Mouse (Mus musculus) ES-E14 (cell line): Measurements from ENCODE around the gene Crxos. TPM values are rescaled to one million over a fixed set of nuclear protein-coding genes. Genes with fewer than 3 reads are reported as not detected.

Experiments
- DNase-seq: peaks from one replicate; pipeline ENCODE4 v3.0.0-alpha.2; 2013; ENCODE audit warnings: low read depth, low spot score
- H3K27ac ChIP-seq: 2 replicates; pipeline ENCODE4 v1.5.1; 2012; ENCODE audit warnings: low read depth, mild to moderate bottlenecking, low read length, moderate library complexity, mixed read lengths; ENCODE audit not compliant: poor library complexity, insufficient read depth, severe bottlenecking
- H3K36me3 ChIP-seq: 2 replicates; pipeline ENCODE4 v1.6.1; 2012; ENCODE audit warnings: mild to moderate bottlenecking, low read length, moderate library complexity, mixed read lengths; ENCODE audit not compliant: control insufficient read depth, poor library complexity, insufficient read depth, severe bottlenecking
- H3K4me1 ChIP-seq, 2 experiments: fragments of 150-350 bp in 1 of 2; sonication (generic) in 1 of 2; 2 replicates each; pipeline ENCODE4 v1.6.1; 2012; ENCODE audit warnings: low read length in 2 of 2, mild to moderate bottlenecking in 1 of 2, mixed read lengths in 1 of 2; ENCODE audit not compliant: control insufficient read depth in 2 of 2, insufficient read depth in 2 of 2, poor library complexity in 1 of 2
- H3K4me3 ChIP-seq, 2 experiments: fragments of 150-350 bp in 1 of 2; sonication (generic) in 1 of 2; 2 replicates each; pipeline ENCODE4 v1.5.1; 2012; ENCODE audit warnings: low read length in 2 of 2, low read depth in 1 of 2, mild to moderate bottlenecking in 1 of 2, mixed read lengths in 1 of 2; ENCODE audit not compliant: insufficient read depth in 1 of 2, poor library complexity in 1 of 2, severe bottlenecking in 1 of 2
- H3K9ac ChIP-seq: 2 replicates; pipeline ENCODE4 v1.6.1; 2012; ENCODE audit warnings: low read depth, mild to moderate bottlenecking, low read length, mixed read lengths; ENCODE audit not compliant: poor library complexity, insufficient read depth, severe bottlenecking
- H3K9me3 ChIP-seq: fragments of 150-350 bp; sonication (generic); 2 replicates; pipeline ENCODE4 v1.6.1; 2012; ENCODE audit warnings: low read depth, mild to moderate bottlenecking, low read length; ENCODE audit not compliant: control insufficient read depth, insufficient read depth
- CHD2 ChIP-seq: IDR thresholded peaks from 2 replicates; pipeline ENCODE4 v1.6.1; 2014; ENCODE audit warnings: mild to moderate bottlenecking, low read depth, low read length, inconsistent platforms
- HCFC1 ChIP-seq: IDR thresholded peaks from 2 replicates; pipeline ENCODE4 v1.6.1; 2012; ENCODE audit warnings: low read length, inconsistent platforms, borderline replicate concordance; ENCODE audit not compliant: insufficient read depth
- MAFK ChIP-seq: IDR thresholded peaks from 2 replicates; pipeline ENCODE4 v1.6.1; 2014; ENCODE audit warnings: mild to moderate bottlenecking, low read depth, low read length, inconsistent platforms; ENCODE audit not compliant: insufficient read depth
- ZC3H11A ChIP-seq: IDR thresholded peaks from 2 replicates; pipeline ENCODE4 v1.6.1; 2012; ENCODE audit warnings: low read depth, mild to moderate bottlenecking, inconsistent platforms, low read length, borderline replicate concordance
- ZNF384 ChIP-seq: IDR thresholded peaks from 2 replicates; pipeline ENCODE4 v1.6.1; 2012; ENCODE audit warnings: low read depth, low read length, inconsistent platforms
- in situ Hi-C, 2 experiments: fragments of 600-800 bp; cut with MboI; formaldehyde crosslinking; loops; one replicate each; pipeline ENCODE4 v1.15.1; 2025; ENCODE audit warnings: low sequenced_read_pairs in 2 of 2, inconsistent platforms in 1 of 2; ENCODE audit not compliant: unreplicated experiment in 2 of 2
- total RNA-seq: library from RNA; depleted of rRNA; stranded (reverse); fragments of 300-350 nt; gene quantifications from 2 replicates; pipeline ENCODE4 v1.2.3, GENCODE M21; 2012

Gene Crxos
- total RNA-seq, 1 experiment, result 19.1 TPM

DNA sequence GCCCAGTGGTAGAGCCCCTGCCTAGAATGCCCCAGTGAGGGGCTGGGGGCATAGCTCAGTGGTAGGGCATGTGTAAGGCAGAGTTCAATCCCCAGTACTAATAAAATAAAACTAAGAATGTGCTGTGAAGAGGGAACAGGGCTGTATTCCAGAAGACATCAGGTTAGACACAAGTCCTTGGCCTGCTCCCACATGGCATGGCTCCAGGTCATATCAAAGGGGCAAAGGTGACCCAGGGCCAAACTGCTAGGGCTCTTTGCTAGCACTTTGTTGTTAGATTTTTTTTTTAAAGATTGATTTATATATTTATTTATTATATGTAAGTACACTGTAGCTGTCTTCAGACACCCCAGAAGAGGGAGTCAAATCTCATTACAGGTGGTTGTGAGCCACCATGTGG, 36.0 kb downstream of the Crxos start:
- no peak overlapping the region for H3K4me3 ChIP-seq
- no peaks in the 10 kb centered on the region for H3K9me3 ChIP-seq
- no peak for TF ChIP-seq ZNF384
- no peak for TF ChIP-seq MAFK
- TF ChIP-seq HCFC1, result no peak
- no peak for TF ChIP-seq CHD2
- TF ChIP-seq ZC3H11A, result no peak
- in situ Hi-C loops, result no loop called here
- H3K4me1 ChIP-seq, result peaks cover 3 to 25% of the 10 kb centered on the region in 2 experiments; a peak in 1 of 4 replicates
- H3K9ac ChIP-seq, result no peak overlapping the region
- H3K27ac ChIP-seq, result no peak overlapping the region
- H3K36me3 ChIP-seq, result peaks cover 31% of the 10 kb centered on the region
- DNase-seq, result no peak

DNA sequence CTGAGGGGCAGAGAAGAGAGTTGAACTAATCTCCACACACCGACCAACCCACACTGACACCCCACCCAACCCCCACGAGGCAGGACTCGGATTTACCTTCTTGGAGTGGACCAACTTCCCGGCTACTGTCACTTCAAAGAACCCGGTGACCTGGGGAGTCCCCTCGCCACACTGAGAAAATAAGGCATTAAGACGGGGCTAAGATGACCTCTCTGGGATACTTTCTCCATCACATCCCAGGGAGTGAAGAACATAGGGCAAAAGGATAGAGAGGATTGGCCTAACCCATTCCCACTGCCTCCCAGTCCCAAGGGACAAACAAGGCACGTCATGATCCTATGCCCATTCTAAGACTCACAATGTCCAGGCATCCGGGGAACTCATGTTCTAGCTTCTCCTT, 37.5 kb downstream of the Crxos start:
- no peaks in the 10 kb centered on the region for H3K9me3 ChIP-seq

DNA sequence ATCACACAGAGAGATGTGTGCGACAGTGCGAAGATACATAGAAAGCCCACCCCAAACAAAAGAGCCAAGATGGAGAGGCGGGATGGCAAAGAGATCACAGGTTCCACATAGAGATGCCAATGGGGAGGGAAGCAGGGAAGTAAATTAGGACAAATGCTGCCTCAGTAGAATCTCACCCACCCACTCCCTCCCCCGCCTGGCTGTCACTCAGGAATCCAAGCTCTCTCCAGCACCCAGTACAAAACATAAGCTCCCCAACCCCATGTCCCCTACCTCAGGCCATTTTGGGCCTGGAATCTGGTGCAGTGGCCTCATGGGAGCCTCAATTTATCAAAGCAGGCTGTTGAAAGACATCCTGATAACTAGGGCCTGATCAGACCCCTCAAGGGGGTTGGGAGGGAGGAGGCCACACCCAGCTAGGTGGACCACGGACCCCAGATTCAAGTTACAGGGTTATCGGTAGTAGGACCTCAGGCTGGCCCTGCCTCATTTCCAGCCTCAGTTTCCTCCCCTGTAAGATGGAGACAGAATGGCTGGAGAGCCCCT, 38.3 kb downstream of the Crxos start:
- H3K9me3 ChIP-seq, result no peaks in the 10 kb centered on the region
- peak overlapping the region; percentile 93; the same call in 1 of the 2 replicates for H3K9ac ChIP-seq
- no peak overlapping the region for H3K27ac ChIP-seq
- peaks cover 3 to 25% of the 10 kb centered on the region in 2 experiments; a peak in 1 of 4 replicates for H3K4me1 ChIP-seq
- TF ChIP-seq ZC3H11A, result no peak
- TF ChIP-seq ZNF384, result no peak
- no peak for TF ChIP-seq CHD2
- TF ChIP-seq HCFC1, result no peak
- TF ChIP-seq MAFK, result no peak
- H3K36me3 ChIP-seq, result peaks cover 31% of the 10 kb centered on the region
- DNase-seq, result no peak
- in situ Hi-C loops, result no loop called here
- peak overlapping the region in 1 of 2 experiments; percentile 87; a peak in 2 of 4 replicates for H3K4me3 ChIP-seq

More for the DNA sequence above, 37.5 kb downstream of the Crxos start:
- in situ Hi-C loops, result no loop called here
- TF ChIP-seq CHD2, result no peak
- no peak for TF ChIP-seq ZC3H11A
- TF ChIP-seq HCFC1, result no peak
- TF ChIP-seq MAFK, result no peak
- no peak for TF ChIP-seq ZNF384
- Histone ChIP-seq H3K36me3 (peaks cover 31% of the 10 kb centered on the region), H3K27ac (no peak overlapping the region), H3K9ac (no peak overlapping the region), H3K4me3 (no peak overlapping the region), H3K4me1 (peaks cover 3 to 25% of the 10 kb centered on the region in 2 experiments; a peak in 1 of 4 replicates)
- DNase-seq, result no peak

DNA sequence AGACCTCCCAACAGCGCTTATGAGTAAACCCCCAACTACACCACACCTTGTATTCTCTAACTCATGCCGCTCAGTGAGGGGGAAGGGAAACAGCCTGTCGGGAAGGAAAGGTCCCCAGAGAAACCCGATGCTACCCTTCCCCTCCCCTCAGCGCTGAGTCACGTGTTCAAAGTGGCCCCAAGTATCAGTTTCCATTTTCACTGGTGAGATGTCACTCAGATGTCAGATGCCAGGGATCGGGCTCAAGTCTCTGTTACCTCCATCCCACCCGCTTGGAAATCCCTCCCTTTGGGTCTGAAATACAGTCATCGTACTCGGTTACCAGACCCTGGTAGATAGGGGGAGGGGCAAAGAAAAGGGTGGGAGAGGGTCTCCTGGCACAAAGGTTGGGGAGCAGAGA, 39.4 kb downstream of the Crxos start:
- H3K4me3 ChIP-seq, result peak overlapping the region; percentile 69 to 87
- H3K9me3 ChIP-seq, result no peaks in the 10 kb centered on the region
- in situ Hi-C loops, result no loop called here
- DNase-seq, result no peak
- peak overlapping the region; percentile 93 for H3K9ac ChIP-seq
- peaks cover 29% of the 10 kb centered on the region for H3K36me3 ChIP-seq
- H3K4me1 ChIP-seq, result peaks cover 3 to 25% of the 10 kb centered on the region in 2 experiments; a peak in 1 of 4 replicates
- H3K27ac ChIP-seq, result peak overlapping the region; percentile 73
- TF ChIP-seq HCFC1, result no peak
- TF ChIP-seq MAFK, result no peak
- TF ChIP-seq ZNF384, result no peak
- no peak for TF ChIP-seq ZC3H11A
- TF ChIP-seq CHD2, result no peak

DNA sequence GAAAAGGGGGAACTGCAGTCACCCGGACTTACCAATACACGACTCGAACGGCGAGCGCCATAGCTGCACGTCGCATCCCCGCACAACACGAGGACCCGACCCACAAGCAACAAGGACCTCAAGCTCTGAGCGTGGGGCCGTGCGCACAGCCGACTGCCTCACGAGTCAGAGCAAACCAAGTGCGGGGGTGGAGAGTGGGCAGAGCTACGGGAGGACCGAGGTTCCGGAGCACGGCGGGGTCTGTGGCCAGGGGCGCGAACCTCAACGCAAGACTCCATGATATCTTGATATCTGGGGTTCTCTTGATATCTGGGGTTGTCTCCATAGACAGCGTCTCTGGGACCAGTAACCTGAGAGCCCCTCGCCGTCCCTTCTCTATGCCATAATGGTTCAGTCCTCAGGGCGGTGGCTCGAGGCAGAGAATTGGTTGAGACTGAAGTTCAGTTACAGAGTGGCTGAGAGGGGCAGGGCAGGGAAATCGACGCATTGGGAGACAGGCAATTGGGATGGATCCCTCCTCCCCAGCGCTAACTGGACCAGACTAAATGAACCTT, 39.9 kb downstream of the Crxos start, which contains the start of gene Selenow:
Selenow (minus strand) TSS at position 183 of the 554 bp plus-strand sequence.
- H3K9me3 ChIP-seq, result no peaks in the 10 kb centered on the region
- peaks cover 3 to 21% of the 10 kb centered on the region in 2 experiments; a peak in 1 of 4 replicates for H3K4me1 ChIP-seq
- peak within 1 kb of the TSS; percentile 69 to 87 for H3K4me3 ChIP-seq
- H3K9ac ChIP-seq, result peak within 1 kb of the TSS; percentile 93
- TF ChIP-seq ZC3H11A, result no peak
- no peak for TF ChIP-seq HCFC1
- TF ChIP-seq MAFK, result no peak
- no peak for TF ChIP-seq CHD2
- no peak for TF ChIP-seq ZNF384
- DNase-seq, result peak; percentile 86
- H3K27ac ChIP-seq, result peak within 1 kb of the TSS; percentile 73
- peaks cover 25% of the 10 kb centered on the region for H3K36me3 ChIP-seq
- in situ Hi-C loops, result no loop called here
